Mouse (Mus musculus) neural tube, embryonic 12.5 days (tissue): ENCODE results near the gene Ogdhl. TPM values are rescaled to one million over a fixed set of nuclear protein-coding genes. Genes with fewer than 3 reads are reported as not detected.

ENCODE experiments used
- ATAC-seq: fragments of 200-750 bp; cut with Nextera tagmentation; 2 replicates; pipeline ENCODE4 v1.8.0; 2017; ENCODE audit warnings: low read depth, mild to moderate bottlenecking, moderate TSS enrichment, moderate library complexity; ENCODE audit not compliant: low FRiP score
- H3K27ac ChIP-seq: fragments of 300-500 bp; sonication (generic); 2 replicates; pipeline ENCODE4 v1.5.1; 2016
- H3K27me3 ChIP-seq: fragments of 300-500 bp; sonication (generic); replicated peaks from 2 replicates; pipeline ENCODE4 v1.6.1; 2016; ENCODE audit warnings: mild to moderate bottlenecking
- H3K36me3 ChIP-seq: fragments of 300-500 bp; sonication (generic); 2 replicates; pipeline ENCODE4 v1.6.1; 2016; ENCODE audit warnings: mild to moderate bottlenecking
- H3K4me1 ChIP-seq: fragments of 300-500 bp; sonication (generic); 2 replicates; pipeline ENCODE4 v1.6.1; 2016
- H3K4me2 ChIP-seq: fragments of 300-500 bp; sonication (generic); replicated peaks from 2 replicates; pipeline ENCODE4 v1.6.1; 2016; ENCODE audit warnings: mild to moderate bottlenecking
- H3K4me3 ChIP-seq: fragments of 300-500 bp; sonication (generic); 2 replicates; pipeline ENCODE4 v1.5.1; 2016
- H3K9ac ChIP-seq: fragments of 300-500 bp; sonication (generic); 2 replicates; pipeline ENCODE4 v1.6.1; 2016; ENCODE audit warnings: mild to moderate bottlenecking
- H3K9me3 ChIP-seq: fragments of 300-500 bp; sonication (generic); 2 replicates; pipeline ENCODE4 v1.6.1; 2016; ENCODE audit warnings: mild to moderate bottlenecking
- WGBS: fragments of 180-500 bp; shearing (Covaris S2); methylation state at CpG from one replicate; pipeline ENCODE4 v1.1.7; 2016; 5-methylcytosine and 5-hydroxymethylcytosine counted together
- polyA plus RNA-seq: library from polyadenylated mRNA; unstranded; fragments of >200 nt; fragmentation: Nextera tagmentation; extraction: Ambion mirVana; gene quantifications from 2 replicates; pipeline ENCODE4 v1.2.1, GENCODE M21; 2016

The Ogdhl gene
- polyA plus RNA-seq = 17.9 and 19.7 TPM in 2 replicates

DNA sequence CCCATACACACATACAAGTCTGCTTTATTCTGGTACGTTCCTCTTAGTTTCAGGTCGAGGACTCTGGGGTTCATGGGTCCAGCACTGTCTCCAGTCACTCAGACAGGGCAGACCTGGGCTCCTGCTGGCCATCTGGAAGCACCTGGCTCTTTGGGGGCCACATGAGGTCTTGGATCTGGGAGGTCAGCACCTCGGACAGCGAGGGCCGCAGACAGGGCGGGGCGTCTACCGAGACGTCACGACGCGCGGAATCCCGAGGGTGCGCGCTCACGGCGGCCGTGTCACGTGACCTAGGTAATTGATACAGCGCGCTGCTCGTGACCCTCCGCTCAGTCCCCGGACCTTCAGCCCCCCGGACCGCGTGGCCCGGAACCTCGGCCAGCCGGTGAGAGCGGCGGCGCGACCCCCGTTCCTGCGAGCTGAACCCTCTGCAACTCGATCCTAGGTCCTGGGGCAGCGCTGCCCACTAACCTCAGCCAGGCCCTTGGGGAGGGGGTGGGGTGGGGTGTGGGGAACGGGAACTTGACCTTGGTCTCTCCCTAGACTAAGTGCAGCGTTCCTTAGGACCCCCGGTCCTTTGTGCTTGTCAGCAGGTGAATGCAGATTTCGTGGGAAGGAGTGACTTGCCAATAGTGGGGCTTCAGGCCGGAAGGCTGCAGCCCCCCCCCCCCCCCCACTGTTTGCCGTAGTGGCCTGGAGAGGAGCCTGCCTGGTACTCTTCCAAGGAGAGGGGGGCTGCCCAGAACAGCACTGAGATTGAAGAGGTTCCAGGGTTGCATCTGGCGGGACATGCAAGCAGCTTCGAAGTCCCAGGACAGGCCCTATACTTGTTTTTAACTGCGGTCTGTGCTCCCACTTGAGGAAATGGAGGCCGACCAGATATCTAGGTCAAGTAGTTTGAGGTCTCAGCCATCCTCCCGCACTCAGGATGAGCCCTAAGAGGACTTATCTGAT lies at the start of gene Ogdhl:
Gene Ogdhl, plus strand, starts transcription at position 288 of the 954 bp plus-strand sequence.
- WGBS = 4% methylated on average over 50 of the region's 50 CpGs
- Histone ChIP-seq H3K27ac (no peak within 1 kb of the TSS), H3K36me3 (no peaks in the 10 kb centered on the region), H3K4me2 (peak within 1 kb of the TSS; percentile 84), H3K27me3 (no peaks in the 10 kb centered on the region), H3K4me1 (peaks cover 7% of the 10 kb centered on the region), H3K9me3 (no peaks in the 10 kb centered on the region), H3K9ac (peak within 1 kb of the TSS; percentile 68), H3K4me3 (peak within 1 kb of the TSS; percentile 63)
- peak; percentile 77 for ATAC-seq

GRCm38 (mm10) chr14:32301622-32302021 lies 20.2 kb upstream of the Ogdhl start:
- no peaks in the 10 kb centered on the region for H3K4me1 ChIP-seq
- H3K4me3 ChIP-seq = no peak overlapping the region
- peaks cover 8% of the 10 kb centered on the region for H3K36me3 ChIP-seq
- H3K27me3 ChIP-seq = no peaks in the 10 kb centered on the region
- ATAC-seq = no peak
- H3K27ac ChIP-seq = no peak overlapping the region
- WGBS = 55% methylated on average over 12 of the region's 12 CpGs
- H3K9ac ChIP-seq = no peak overlapping the region
- no peak overlapping the region for H3K4me2 ChIP-seq
- no peaks in the 10 kb centered on the region for H3K9me3 ChIP-seq

DNA sequence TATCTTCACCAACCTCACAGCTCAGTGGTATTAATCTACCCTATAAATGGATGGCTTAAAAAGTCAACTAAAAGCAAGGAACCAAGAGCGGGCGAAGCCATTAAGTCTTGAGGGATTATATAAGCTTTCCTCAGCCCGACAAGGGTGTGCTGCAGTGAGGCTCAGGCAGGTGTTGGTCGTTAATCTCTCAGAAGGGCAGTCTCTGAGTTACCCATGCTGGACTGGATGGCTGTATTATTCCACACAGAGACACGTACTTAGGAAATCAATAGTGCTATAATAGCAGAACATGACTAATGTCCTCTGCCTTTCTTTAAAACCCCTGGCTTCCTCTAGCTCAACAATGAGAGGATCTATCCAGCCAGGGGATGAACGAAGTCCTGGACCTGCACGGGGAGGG lies 19.4 kb upstream of the Ogdhl start:
- Histone ChIP-seq H3K36me3 (peaks cover 8% of the 10 kb centered on the region), H3K27ac (no peak overlapping the region), H3K9me3 (no peaks in the 10 kb centered on the region), H3K4me2 (no peak overlapping the region), H3K4me3 (no peak overlapping the region), H3K4me1 (no peaks in the 10 kb centered on the region), H3K9ac (no peak overlapping the region), H3K27me3 (no peaks in the 10 kb centered on the region)
- WGBS = 67% methylated on average over 7 of the region's 7 CpGs
- ATAC-seq = no peak

- WGBS = 84% methylated on average over 8 of the region's 8 CpGs
- Histone ChIP-seq H3K9me3 (no peaks in the 10 kb centered on the region), H3K4me2 (no peak overlapping the region), H3K27ac (no peak overlapping the region), H3K4me3 (no peak overlapping the region), H3K27me3 (no peaks in the 10 kb centered on the region), H3K4me1 (no peaks in the 10 kb centered on the region), H3K9ac (no peak overlapping the region), H3K36me3 (no peaks in the 10 kb centered on the region)
- ATAC-seq = no peak
Measured at GRCm38 (mm10) chr14:32304921-32305320, 16.9 kb upstream of the Ogdhl start.

- Histone ChIP-seq H3K27ac (no peak overlapping the region), H3K4me1 (no peaks in the 10 kb centered on the region), H3K4me2 (no peak overlapping the region), H3K9ac (no peak overlapping the region), H3K4me3 (no peak overlapping the region), H3K36me3 (no peaks in the 10 kb centered on the region), H3K27me3 (no peaks in the 10 kb centered on the region), H3K9me3 (no peaks in the 10 kb centered on the region)
- WGBS = 44% methylated on average over 8 of the region's 8 CpGs
- no peak for ATAC-seq
Measured at GRCm38 (mm10) chr14:32309876-32310275, 11.9 kb upstream of the Ogdhl start.

GRCm38 (mm10) chr14:32311381-32312035 lies 10.3 kb upstream of the Ogdhl start:
- Histone ChIP-seq H3K36me3 (no peaks in the 10 kb centered on the region), H3K4me1 (no peaks in the 10 kb centered on the region), H3K9me3 (no peaks in the 10 kb centered on the region), H3K4me2 (no peak overlapping the region), H3K9ac (no peak overlapping the region), H3K27ac (no peak overlapping the region), H3K4me3 (no peak overlapping the region), H3K27me3 (no peaks in the 10 kb centered on the region)
- ATAC-seq = no peak
- WGBS = 95% methylated on average over 2 of the region's 2 CpGs

DNA sequence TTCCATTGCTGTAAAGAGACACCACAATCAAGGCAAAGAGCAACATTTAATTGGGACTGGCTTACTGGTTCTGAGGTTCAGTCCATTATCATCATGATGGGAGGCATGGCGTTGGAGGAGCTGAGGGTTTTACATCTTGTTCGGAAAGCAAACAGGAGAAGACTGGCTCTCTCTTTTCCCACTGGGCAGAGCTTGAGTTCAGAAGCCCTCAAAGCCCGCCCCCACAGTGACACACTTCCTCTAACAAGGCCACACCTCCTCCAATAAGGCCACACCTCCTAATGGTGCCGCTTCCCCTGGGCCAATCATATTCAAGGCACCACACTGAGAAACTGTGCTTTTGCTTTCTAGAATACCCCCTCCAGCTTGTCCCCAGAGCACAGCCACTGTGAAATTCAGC lies 4.0 kb upstream of the Ogdhl start:
- H3K4me1 ChIP-seq = peaks cover 7% of the 10 kb centered on the region
- H3K9me3 ChIP-seq = no peaks in the 10 kb centered on the region
- H3K27ac ChIP-seq = no peak overlapping the region
- 0 out of 2 replicates have a peak overlapping the region, but pooled peaks have one; percentile 27 for H3K4me2 ChIP-seq
- no peaks in the 10 kb centered on the region for H3K27me3 ChIP-seq
- 10% methylated on average over 4 of the region's 4 CpGs for WGBS
- no peak overlapping the region for H3K4me3 ChIP-seq
- ATAC-seq = no peak
- H3K36me3 ChIP-seq = no peaks in the 10 kb centered on the region
- no peak overlapping the region for H3K9ac ChIP-seq

DNA sequence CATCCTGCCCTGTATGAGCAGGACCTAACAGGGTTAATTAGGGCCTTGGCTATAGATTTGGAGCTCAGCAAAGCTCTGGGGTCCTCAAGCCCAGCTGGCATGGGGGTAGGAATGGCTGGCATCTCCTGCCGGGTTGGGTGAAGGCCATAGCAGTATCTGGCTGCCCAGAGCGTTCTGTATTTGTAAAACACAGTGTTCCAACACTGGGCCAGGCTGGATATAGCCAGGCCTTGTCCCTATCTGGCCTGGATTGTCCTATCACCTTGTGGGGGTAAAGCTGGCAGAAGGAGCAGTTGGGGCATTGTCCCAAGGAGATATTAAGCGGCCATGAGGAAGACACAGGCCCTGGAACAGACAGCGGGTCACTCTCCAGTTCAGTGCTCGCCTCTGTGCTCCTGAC lies 1.4 kb downstream of the Ogdhl start:
- no peaks in the 10 kb centered on the region for H3K27me3 ChIP-seq
- ATAC-seq = no peak
- no peak overlapping the region for H3K9ac ChIP-seq
- H3K9me3 ChIP-seq = no peaks in the 10 kb centered on the region
- peaks cover 7% of the 10 kb centered on the region for H3K4me1 ChIP-seq
- H3K4me3 ChIP-seq = no peak overlapping the region
- H3K4me2 ChIP-seq = no peak overlapping the region
- no peaks in the 10 kb centered on the region for H3K36me3 ChIP-seq
- H3K27ac ChIP-seq = no peak overlapping the region
- WGBS = 87% methylated on average over 5 of the region's 5 CpGs

DNA sequence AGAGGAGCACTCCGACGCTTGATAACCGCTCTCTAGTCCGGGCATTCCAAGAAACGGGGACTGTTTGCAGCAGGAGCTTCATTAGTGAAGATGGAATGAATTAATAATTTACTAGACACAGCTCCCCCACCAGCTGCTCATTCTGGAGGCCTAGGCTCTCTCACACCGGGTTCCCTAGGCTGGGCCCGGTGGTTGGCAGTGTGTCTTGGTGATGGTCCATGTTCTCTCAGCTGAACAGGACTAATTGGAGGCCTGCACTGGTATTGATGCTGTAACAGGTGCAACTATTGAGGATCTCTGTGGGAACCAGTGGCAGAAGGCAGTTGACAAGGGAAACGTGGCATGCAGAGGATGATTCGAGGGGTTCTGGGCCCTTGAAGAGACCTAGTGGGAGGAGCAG lies 5.5 kb downstream of the Ogdhl start:
- H3K4me1 ChIP-seq = peaks cover 4% of the 10 kb centered on the region
- H3K9ac ChIP-seq = no peak overlapping the region
- H3K9me3 ChIP-seq = no peaks in the 10 kb centered on the region
- no peak overlapping the region for H3K4me3 ChIP-seq
- 83% methylated on average over 9 of the region's 9 CpGs for WGBS
- no peak overlapping the region for H3K27ac ChIP-seq
- H3K36me3 ChIP-seq = peaks cover under 1% of the 10 kb centered on the region; the same call in 1 of the 2 replicates
- ATAC-seq = no peak
- no peak overlapping the region for H3K4me2 ChIP-seq
- H3K27me3 ChIP-seq = no peaks in the 10 kb centered on the region

DNA sequence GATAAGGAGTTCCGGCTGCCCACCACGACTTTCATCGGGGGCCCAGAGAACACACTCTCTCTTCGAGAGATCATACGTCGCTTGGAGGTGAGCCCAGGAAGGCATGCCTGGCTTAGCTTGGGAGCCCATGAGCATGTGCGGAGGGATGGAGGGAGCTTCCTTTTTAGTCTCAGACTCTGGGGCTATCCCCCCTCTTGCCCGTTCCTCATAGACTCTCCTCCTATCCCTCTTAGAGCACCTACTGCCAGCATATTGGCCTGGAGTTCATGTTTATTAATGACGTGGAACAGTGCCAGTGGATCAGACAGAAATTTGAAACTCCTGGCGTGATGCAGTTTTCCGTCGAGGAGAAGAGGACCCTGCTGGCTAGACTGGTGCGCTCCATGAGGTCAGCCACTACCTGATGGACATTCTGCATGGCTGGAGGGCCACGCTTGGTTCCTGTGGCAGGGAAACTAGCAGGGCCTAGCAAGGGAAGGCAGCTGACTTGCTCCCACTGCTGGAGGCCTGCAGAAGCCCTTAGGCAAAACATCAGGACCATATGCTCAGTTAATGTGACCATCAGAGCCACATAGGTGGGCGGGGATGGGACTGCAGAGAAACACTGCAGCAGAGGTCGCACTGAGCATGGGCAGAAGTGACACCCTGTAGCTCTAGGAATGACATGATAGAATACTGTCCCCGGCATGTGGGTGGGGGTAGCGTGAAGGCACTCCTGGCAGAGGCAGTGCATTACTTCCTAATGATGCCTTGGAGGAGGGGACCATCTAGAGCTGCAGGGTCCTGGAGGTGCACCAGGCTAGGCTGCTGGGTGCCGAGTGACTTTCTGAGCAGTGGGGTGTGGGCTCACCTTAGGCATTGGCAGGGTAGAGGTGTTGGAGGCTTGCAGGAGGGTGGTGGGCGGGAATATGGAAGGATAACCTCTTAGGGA lies 11.0 kb downstream of the Ogdhl start:
- no peaks in the 10 kb centered on the region for H3K9me3 ChIP-seq
- H3K27me3 ChIP-seq = no peaks in the 10 kb centered on the region
- no peak overlapping the region for H3K9ac ChIP-seq
- ATAC-seq = 0 out of 2 replicates have a peak, but pooled peaks have one; percentile 33
- H3K4me2 ChIP-seq = no peak overlapping the region
- 83% methylated on average over 20 of the region's 20 CpGs for WGBS
- H3K4me1 ChIP-seq = no peaks in the 10 kb centered on the region
- H3K27ac ChIP-seq = no peak overlapping the region
- H3K4me3 ChIP-seq = no peak overlapping the region
- H3K36me3 ChIP-seq = peaks cover 28% of the 10 kb centered on the region

GRCm38 (mm10) chr14:32336021-32336420 lies 14.2 kb downstream of the Ogdhl start:
- no peak overlapping the region for H3K9ac ChIP-seq
- WGBS = 89% methylated on average over 6 of the region's 6 CpGs

More at GRCm38 (mm10) chr14:32336021-32336420, 14.2 kb downstream of the Ogdhl start:
- Histone ChIP-seq H3K27ac (no peak overlapping the region), H3K4me1 (no peaks in the 10 kb centered on the region), H3K4me2 (no peak overlapping the region), H3K4me3 (no peak overlapping the region), H3K27me3 (no peaks in the 10 kb centered on the region), H3K36me3 (peaks cover 58% of the 10 kb centered on the region), H3K9me3 (no peaks in the 10 kb centered on the region)
- ATAC-seq = no peak
